Mouse (Mus musculus) thymus, adult 2 months (tissue): ENCODE measurements at regions not wholly inside any gene's neighbourhood (a gene's known extent, or its start where the extent isn't known, plus 50 kb on each side); places are given as distances from the start of the nearest gene placed in this dataset.

Experiments
- CTCF ChIP-seq: fragments of 200-500 bp; IDR thresholded peaks from 2 replicates; pipeline ENCODE4 v1.5.1; 2012; ENCODE audit warnings: mild to moderate bottlenecking, control low read depth, low read length, moderate library complexity, borderline replicate concordance; ENCODE audit not compliant: control insufficient read depth, poor library complexity, insufficient read depth; ENCODE audit errors: extremely low read depth
- POLR2A ChIP-seq: fragments of 200-500 bp; IDR thresholded peaks from 2 replicates; pipeline ENCODE4 v1.6.1; 2012; ENCODE audit warnings: mild to moderate bottlenecking, low read length, control low read depth, moderate library complexity; ENCODE audit not compliant: control insufficient read depth, poor library complexity, insufficient read depth; ENCODE audit errors: extremely low read depth

GRCm38 (mm10) chr5:75437924-75438323 lies 136.8 kb upstream of the Kit start:
- TF ChIP-seq POLR2A = no peak
- TF ChIP-seq CTCF = no peak
